Mouse (Mus musculus) stomach, postnatal 0 days (tissue): Measurements from ENCODE around the gene Qrfpr.

Experiments used
- CTCF ChIP-seq: IDR thresholded peaks from 2 replicates; pipeline ENCODE4 v1.5.1; 2016; ENCODE audit warnings: antibody characterized with exemption, low read depth, mild to moderate bottlenecking, moderate library complexity
- EP300 ChIP-seq: optimal IDR thresholded peaks from 2 replicates; pipeline ENCODE3; 2016; ENCODE audit warnings: antibody characterized with exemption

- TF ChIP-seq EP300 (no peak), CTCF (no peak)
Observed at GRCm38 (mm10) chr3:36212758-36213157, 9.4 kb downstream of the Qrfpr start.
